In the genomic region with DNA sequence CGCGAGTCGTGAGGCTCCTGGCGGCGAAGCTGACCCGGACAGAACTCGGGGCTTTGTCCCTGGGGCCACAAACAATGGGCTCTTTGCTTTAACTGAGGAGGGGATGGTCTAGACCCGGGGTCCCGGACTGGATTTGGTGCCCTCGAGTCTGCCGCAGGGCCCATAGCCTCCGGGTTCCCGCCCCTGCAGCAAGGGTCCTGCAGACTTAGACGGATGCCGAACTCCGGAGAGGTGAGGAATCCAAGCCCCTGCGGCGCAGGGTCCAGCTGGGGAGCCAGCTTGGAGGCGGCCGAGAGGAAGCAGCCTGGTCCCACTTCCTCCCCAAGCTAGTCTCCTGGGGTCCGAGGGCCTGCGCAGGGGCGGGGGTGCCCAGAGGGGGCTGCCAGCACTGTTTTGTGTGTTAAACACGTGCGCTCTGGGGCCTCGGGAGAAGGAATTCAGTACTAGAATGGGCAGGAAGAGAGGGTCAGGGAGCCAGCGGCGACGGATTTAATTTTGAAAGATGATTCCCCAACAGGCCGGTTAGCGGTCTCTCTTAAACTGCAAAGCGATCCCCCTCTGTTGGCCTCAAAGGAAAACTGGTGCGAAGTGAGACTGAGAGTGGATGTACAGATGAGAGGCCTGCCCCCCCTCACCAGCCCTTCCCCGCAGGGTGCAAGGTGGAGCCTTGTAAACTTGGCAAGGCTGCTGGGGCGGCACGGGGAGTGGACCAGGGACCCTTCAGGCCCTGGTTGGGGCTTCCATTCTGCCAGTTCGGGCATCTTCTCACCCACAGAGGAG, we compare ENCODE assay signal across 8 mouse cellular contexts. TPM values are rescaled to one million over a fixed set of nuclear protein-coding genes. Genes with fewer than 3 reads are reported as not detected.
A peak's percentile ranks its signal among the peaks of the same experiment; 100 is the strongest.
DNase-seq lines count a peak whose midpoint lies in the region; ATAC-seq lines count a peak whose summit lies in the region.

No protein-coding gene starts in this region.

- H3K4me1 ChIP-seq in heart, embryonic 11.5 days (ENCODE audit: control insufficient read depth, insufficient read depth, low read length): peaks cover 21% of the 10 kb centered on the region
- H3K4me1 ChIP-seq in forebrain, embryonic 13.5 days: peaks cover 26% of the 10 kb centered on the region
- H3K4me1 ChIP-seq in limb, embryonic 13.5 days: peaks cover 63% of the 10 kb centered on the region
- peaks cover 37% of the 10 kb centered on the region for H3K4me1 ChIP-seq in neural tube, embryonic 12.5 days

- no peaks in the 10 kb centered on the region for H3K9me3 ChIP-seq in heart, embryonic 11.5 days (replicated peaks; ENCODE audit: control insufficient read depth, low read length)
- H3K9me3 ChIP-seq in forebrain, embryonic 13.5 days (replicated peaks): no peaks in the 10 kb centered on the region
- H3K9me3 ChIP-seq in limb, embryonic 13.5 days: no peaks in the 10 kb centered on the region
- no peaks in the 10 kb centered on the region for H3K9me3 ChIP-seq in neural tube, embryonic 12.5 days

- H3K4me2 ChIP-seq in heart, embryonic 11.5 days: peak overlapping the region; percentile 96
- H3K4me2 ChIP-seq in forebrain, embryonic 13.5 days: peak overlapping the region; percentile 98
- peak overlapping the region; percentile 97 for H3K4me2 ChIP-seq in limb, embryonic 13.5 days (replicated peaks)
- peak overlapping the region; percentile 98 for H3K4me2 ChIP-seq in neural tube, embryonic 12.5 days (replicated peaks)

- peak overlapping the region; percentile 54 for H3K4me3 ChIP-seq in heart, embryonic 11.5 days (ENCODE audit: low read depth, low read length)
- H3K4me3 ChIP-seq in forebrain, embryonic 13.5 days: peak overlapping the region; percentile 57
- H3K4me3 ChIP-seq in limb, embryonic 13.5 days: peak overlapping the region; percentile 70
- H3K4me3 ChIP-seq in neural tube, embryonic 12.5 days: peak overlapping the region; percentile 58

- intact Hi-C loops in heart, postnatal 25 days (cut with DNase I): no loop called here

- 0 out of 2 replicates have a peak, but pooled peaks have one; percentile 19 for ATAC-seq in heart, embryonic 11.5 days (replicated peaks; ENCODE audit: insufficient number of reproducible peaks, low FRiP score, low TSS enrichment)
- peak; percentile 39; the same call in 1 of the 2 replicates for ATAC-seq in forebrain, embryonic 13.5 days
- peak; percentile 24 for ATAC-seq in limb, embryonic 13.5 days (ENCODE audit: low FRiP score, low read depth)
- ATAC-seq in neural tube, embryonic 12.5 days (ENCODE audit: low FRiP score, low read depth): peak; percentile 42

- peaks cover 65% of the 10 kb centered on the region for H3K27me3 ChIP-seq in heart, embryonic 11.5 days (ENCODE audit: control insufficient read depth, insufficient read depth, low read length)
- H3K27me3 ChIP-seq in forebrain, embryonic 13.5 days: peaks cover 47% of the 10 kb centered on the region
- H3K27me3 ChIP-seq in limb, embryonic 13.5 days: peaks cover 21% of the 10 kb centered on the region
- peaks cover 51% of the 10 kb centered on the region for H3K27me3 ChIP-seq in neural tube, embryonic 12.5 days (replicated peaks)

- H3K9ac ChIP-seq in heart, embryonic 11.5 days (ENCODE audit: low read depth, low read length): peak overlapping the region; percentile 65
- peak overlapping the region; percentile 62 for H3K9ac ChIP-seq in forebrain, embryonic 13.5 days
- peak overlapping the region; percentile 74 for H3K9ac ChIP-seq in limb, embryonic 13.5 days
- peak overlapping the region; percentile 61 for H3K9ac ChIP-seq in neural tube, embryonic 12.5 days

- WGBS in heart, embryonic 11.5 days (ENCODE audit: insufficient replicate concordance): 2% methylated on average over 37 of the region's 37 CpGs
- 1% methylated on average over 37 of the region's 37 CpGs for WGBS in forebrain, embryonic 13.5 days
- under 1% methylated on average over 37 of the region's 37 CpGs for WGBS in limb, embryonic 13.5 days
- under 1% methylated on average over 37 of the region's 37 CpGs for WGBS in neural tube, embryonic 12.5 days

- H3K36me3 ChIP-seq in heart, embryonic 11.5 days (ENCODE audit: control insufficient read depth, insufficient read depth, low read length): no peaks in the 10 kb centered on the region
- H3K36me3 ChIP-seq in forebrain, embryonic 13.5 days (ENCODE audit: poor library complexity, severe bottlenecking): no peaks in the 10 kb centered on the region
- no peaks in the 10 kb centered on the region for H3K36me3 ChIP-seq in limb, embryonic 13.5 days
- no peaks in the 10 kb centered on the region for H3K36me3 ChIP-seq in neural tube, embryonic 12.5 days

- H3K27ac ChIP-seq in heart, embryonic 11.5 days (ENCODE audit: low read depth, low read length): no peak overlapping the region
- no peak overlapping the region for H3K27ac ChIP-seq in forebrain, embryonic 13.5 days
- H3K27ac ChIP-seq in limb, embryonic 13.5 days: peak overlapping the region; percentile 77
- no peak overlapping the region for H3K27ac ChIP-seq in neural tube, embryonic 12.5 days

- no peak for DNase-seq in heart, postnatal 25 days (ENCODE audit: low spot score)
- DNase-seq in frontal cortex, postnatal 25 days (ENCODE audit: low spot score in 2 of 2): no peak
- DNase-seq in right cerebral cortex, postnatal 36 days (ENCODE audit: low spot score in 2 of 2): no peak
- no peak for DNase-seq in spleen, postnatal 14 days (ENCODE audit: low spot score in 2 of 2)

RNA-seq across cellular contexts. Expression of a gene that starts 0.8 kb away (rescaled TPM):
- polyA plus RNA-seq in heart, embryonic 11.5 days (2014; fragmentation: Nextera tagmentation; extraction: Ambion mirVana): 8.6 and 8.8 TPM in 2 replicates
- total RNA-seq in heart, postnatal 25 days (2021): 1 to 10 TPM; 7.4 to 8.9 TPM
- 5.8 and 8.1 TPM in 2 replicates for polyA plus RNA-seq in forebrain, embryonic 13.5 days (2015; fragmentation: Nextera tagmentation; extraction: Ambion mirVana)
- 61.7 and 70.0 TPM in 2 replicates for polyA plus RNA-seq in limb, embryonic 13.5 days (2015; fragmentation: Nextera tagmentation; extraction: Ambion mirVana)
- polyA plus RNA-seq in neural tube, embryonic 12.5 days (2016; fragmentation: Nextera tagmentation; extraction: Ambion mirVana): 17.7 and 18.8 TPM in 2 replicates

RNA-seq across cellular contexts. Expression of a gene that starts 10.9 kb away (rescaled TPM):
- 125 and 135 TPM in 2 replicates for polyA plus RNA-seq in heart, embryonic 11.5 days (2014; fragmentation: Nextera tagmentation; extraction: Ambion mirVana)
- 100 to 1,000 TPM; 118 to 124 TPM for total RNA-seq in heart, postnatal 25 days (2021)
- polyA plus RNA-seq in forebrain, embryonic 13.5 days (2015; fragmentation: Nextera tagmentation; extraction: Ambion mirVana): 130 and 134 TPM in 2 replicates
- 117 and 118 TPM in 2 replicates for polyA plus RNA-seq in limb, embryonic 13.5 days (2015; fragmentation: Nextera tagmentation; extraction: Ambion mirVana)
- 154 and 158 TPM in 2 replicates for polyA plus RNA-seq in neural tube, embryonic 12.5 days (2016; fragmentation: Nextera tagmentation; extraction: Ambion mirVana)

RNA-seq across cellular contexts. Expression of a gene that starts 29.2 kb away (rescaled TPM):
- polyA plus RNA-seq in heart, embryonic 11.5 days (2014; fragmentation: Nextera tagmentation; extraction: Ambion mirVana): 22.1 and 26.5 TPM in 2 replicates
- total RNA-seq in heart, postnatal 25 days (2021): 10 to 100 TPM; 10.9 to 11.6 TPM
- 59.2 and 61.4 TPM in 2 replicates for polyA plus RNA-seq in forebrain, embryonic 13.5 days (2015; fragmentation: Nextera tagmentation; extraction: Ambion mirVana)
- polyA plus RNA-seq in limb, embryonic 13.5 days (2015; fragmentation: Nextera tagmentation; extraction: Ambion mirVana): 47.8 and 48.4 TPM in 2 replicates
- polyA plus RNA-seq in neural tube, embryonic 12.5 days (2016; fragmentation: Nextera tagmentation; extraction: Ambion mirVana): 44.6 and 46.6 TPM in 2 replicates

RNA-seq across cellular contexts. Expression of a gene that starts 31.3 kb away (rescaled TPM):
- not detected in 2 replicates for polyA plus RNA-seq in heart, embryonic 11.5 days (2014; fragmentation: Nextera tagmentation; extraction: Ambion mirVana)
- total RNA-seq in heart, postnatal 25 days (2021): not detected
- polyA plus RNA-seq in forebrain, embryonic 13.5 days (2015; fragmentation: Nextera tagmentation; extraction: Ambion mirVana): 5.2 and 5.9 TPM in 2 replicates
- 1.6 and 1.7 TPM in 2 replicates for polyA plus RNA-seq in limb, embryonic 13.5 days (2015; fragmentation: Nextera tagmentation; extraction: Ambion mirVana)
- polyA plus RNA-seq in neural tube, embryonic 12.5 days (2016; fragmentation: Nextera tagmentation; extraction: Ambion mirVana): 0.15 and 0.50 TPM in 2 replicates
